Mouse (Mus musculus) left cerebral cortex, adult 2 months (tissue): ENCODE results near the gene Gckr. TPM values are rescaled to one million over a fixed set of nuclear protein-coding genes. Genes with fewer than 3 reads are reported as not detected.
"Not testable (repeated sequence)": the region's sequence is repeated elsewhere in the genome, so short reads cannot be mapped to it uniquely, and the experiment has no call there.

Experiments used
- DNase-seq, 2 experiments: peaks; one replicate each; pipeline ENCODE4 v3.0.0; 2021 to 2022; ENCODE audit warnings: low spot score in 2 of 2, mixed read lengths in 1 of 2; ENCODE audit errors: extremely low spot score in 1 of 2
- H3K27ac ChIP-seq: fragments of 200-600 bp; 2 replicates; pipeline ENCODE4 v1.8.1; 2022
- H3K4me3 ChIP-seq: fragments of 200-600 bp; 2 replicates; pipeline ENCODE4 v1.8.1; 2022
- CTCF ChIP-seq: fragments of 200-600 bp; IDR thresholded peaks from 2 replicates; pipeline ENCODE4 v1.8.1; 2022; ENCODE audit warnings: antibody characterized with exemption, mild to moderate bottlenecking, moderate library complexity
- intact Hi-C: fragments of 180-260 bp; cut with DNase I; formaldehyde crosslinking; loops from one replicate; pipeline ENCODE4 v1.15.1; 2025
- total RNA-seq, 2 experiments: library from RNA; stranded (reverse); gene quantifications; 2 replicates each; pipeline ENCODE4 v1.2.3; 2021

Gene Gckr
- total RNA-seq, 2 experiments from 2014 or later: not detected

- intact Hi-C loops: no loop called here
- Histone ChIP-seq H3K4me3 (no peak overlapping the region), H3K27ac (no peak overlapping the region)
- DNase-seq: no peak
- TF ChIP-seq CTCF: no peak
These were observed 1.2 kb downstream of the Gckr start for GRCm38 (mm10) chr5:31298486-31298885.

DNA sequence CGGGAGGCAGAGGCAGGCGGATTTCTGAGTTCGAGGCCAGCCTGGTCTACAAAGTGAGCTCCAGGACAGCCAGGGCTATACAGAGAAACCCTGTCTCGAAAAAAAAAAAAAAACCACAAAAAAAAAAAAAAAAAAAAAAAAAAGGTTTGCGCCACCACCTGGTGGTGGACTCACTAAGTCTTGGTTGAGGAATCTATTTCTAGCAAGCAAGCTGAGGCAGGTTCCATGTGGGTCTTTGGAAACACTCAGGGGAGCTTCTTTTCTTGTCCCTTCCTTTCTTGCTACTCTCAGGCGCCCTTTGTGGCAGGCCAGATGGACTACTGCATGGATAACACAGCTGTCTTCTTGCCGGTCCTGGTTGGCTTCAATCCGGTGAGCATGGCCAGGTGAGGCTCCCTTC lies 4.6 kb downstream of the Gckr start:
- no peak for TF ChIP-seq CTCF
- Histone ChIP-seq H3K4me3 (no peak overlapping the region), H3K27ac (no peak overlapping the region)
- no peak for DNase-seq
- intact Hi-C loops: no loop called here

DNA sequence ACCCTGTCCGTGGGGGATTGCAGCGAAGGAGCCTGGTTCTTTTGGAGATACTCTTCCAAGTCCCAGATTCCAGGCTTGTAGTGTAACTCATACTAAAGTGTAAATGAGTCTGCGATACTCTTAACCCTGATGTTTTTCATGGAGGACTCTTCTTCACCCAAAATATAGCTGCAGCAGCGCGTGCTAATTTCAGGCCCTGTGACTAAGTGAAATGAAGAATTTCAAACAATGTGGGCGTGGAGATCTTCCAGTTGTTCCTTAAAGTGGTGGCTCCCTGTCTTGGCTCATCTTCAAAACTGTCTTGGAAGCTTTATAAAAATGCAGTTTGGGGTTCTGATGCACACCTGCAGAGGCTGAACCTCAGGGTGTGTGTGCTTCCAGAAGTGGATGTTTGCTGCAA lies 5.8 kb downstream of the Gckr start:
- no peak overlapping the region for H3K4me3 ChIP-seq
- no peak overlapping the region for H3K27ac ChIP-seq
- no peak for DNase-seq
- intact Hi-C loops: no loop called here
- no peak for TF ChIP-seq CTCF

- no peak for TF ChIP-seq CTCF
- H3K27ac ChIP-seq: no peak overlapping the region
- DNase-seq: no peak
- H3K4me3 ChIP-seq: no peak overlapping the region
- intact Hi-C loops: no loop called here
These were observed 15.6 kb downstream of the Gckr start for GRCm38 (mm10) chr5:31312806-31313205.

- no peak for TF ChIP-seq CTCF
- intact Hi-C loops: no loop called here
- no peak for DNase-seq
These were observed 25.5 kb downstream of the Gckr start for GRCm38 (mm10) chr5:31322776-31323175.

DNA sequence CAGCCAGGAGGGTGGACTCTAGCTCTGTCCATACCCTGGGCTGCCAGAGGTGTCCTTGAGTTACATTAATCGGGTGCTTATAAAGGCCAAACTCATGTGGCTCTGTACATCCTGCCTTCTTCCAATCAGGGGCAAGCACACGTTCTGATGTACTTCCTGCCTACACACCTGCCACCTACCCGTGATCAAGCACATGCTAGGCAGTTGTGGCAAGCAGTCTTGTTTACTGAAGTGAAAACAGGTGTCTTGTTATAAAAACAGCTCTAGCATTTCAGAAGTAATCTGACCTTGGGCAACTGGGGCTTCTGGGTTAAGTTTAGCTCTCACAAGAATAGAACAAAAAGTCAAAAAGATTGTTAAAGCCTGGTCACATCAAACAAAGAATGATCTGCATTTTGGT lies 26.8 kb downstream of the Gckr start:
- no peak for TF ChIP-seq CTCF
- no peak overlapping the region for H3K4me3 ChIP-seq
- H3K27ac ChIP-seq: no peak overlapping the region
- DNase-seq: no peak
- intact Hi-C loops: no loop called here

More at GRCm38 (mm10) chr5:31322776-31323175, 25.5 kb downstream of the Gckr start:
- H3K27ac ChIP-seq: no peak overlapping the region
- H3K4me3 ChIP-seq: no peak overlapping the region

- intact Hi-C loops: no loop called here
- peak; percentile 38 for TF ChIP-seq CTCF
- no peak overlapping the region for H3K4me3 ChIP-seq
- DNase-seq: no peak
- no peak overlapping the region for H3K27ac ChIP-seq
These were observed 29.6 kb downstream of the Gckr start for GRCm38 (mm10) chr5:31326850-31327249.

- Histone ChIP-seq H3K4me3 (no peak overlapping the region), H3K27ac (no peak overlapping the region)
- intact Hi-C loops: loop anchor here (1.0 kb wide), 1 partner anchor 106 kb away; no protein-coding TSS in a partner anchor
- peak; percentile 54 to 58 for DNase-seq
- TF ChIP-seq CTCF: peak; percentile 79
These were observed 31.0 kb downstream of the Gckr start for GRCm38 (mm10) chr5:31328255-31328654.

DNA sequence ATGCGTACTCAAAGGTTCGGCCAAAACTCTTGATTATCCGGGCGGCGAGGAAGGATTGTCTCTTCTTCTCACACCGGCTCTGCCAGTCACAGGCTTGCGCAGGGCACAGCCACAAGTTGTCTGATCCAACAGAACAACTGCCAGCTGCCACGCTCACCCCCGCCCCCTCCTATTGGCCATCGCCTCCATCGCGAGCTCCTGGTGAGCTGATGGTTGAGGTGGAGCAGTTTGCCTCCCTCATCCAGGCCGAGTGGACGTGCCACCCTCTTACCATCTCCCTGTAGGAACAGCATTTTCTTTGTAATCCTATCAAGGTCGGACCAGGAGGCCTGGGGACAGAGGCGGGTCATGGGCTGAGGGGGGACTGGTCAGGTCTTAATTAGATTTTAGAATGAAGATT lies 60.3 kb downstream of the Gckr start:
- H3K27ac ChIP-seq, intact Hi-C loops, H3K4me3 ChIP-seq, DNase-seq: not testable (repeated sequence)

DNA sequence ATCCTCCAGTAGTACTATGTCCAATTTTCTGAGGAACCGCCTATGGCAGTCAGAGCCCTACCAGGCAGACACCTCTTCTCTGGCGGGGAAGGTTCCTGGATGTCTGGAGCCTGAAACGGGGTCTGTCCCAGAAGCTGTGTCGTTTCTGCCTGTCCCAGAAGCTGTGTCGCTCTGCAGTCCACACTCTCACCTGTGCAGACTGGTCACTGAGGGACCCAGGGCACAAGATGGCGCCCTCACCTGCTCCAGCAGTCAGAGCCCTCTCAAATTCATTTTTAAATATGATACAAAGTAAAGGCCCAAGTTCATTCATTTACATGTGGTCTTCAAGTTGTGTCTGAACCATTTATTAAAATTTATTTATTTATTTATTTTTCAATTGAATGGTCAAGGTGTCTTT lies 63.7 kb downstream of the Gckr start:
- intact Hi-C loops: no loop called here
- Histone ChIP-seq H3K27ac (no peak overlapping the region), H3K4me3 (no peak overlapping the region)
- DNase-seq: no peak
- no peak for TF ChIP-seq CTCF

Other genes with a start within 250 kb of the Gckr start
- 10 to 100 TPM; 67.1 to 68.9 TPM for gene Atraid, start 249.1 kb upstream of the Gckr start, total RNA-seq
- gene Slc5a6, start 248.5 kb upstream of the Gckr start, total RNA-seq: 10 to 100 TPM; 16.7 to 19.3 TPM
- gene Cad, start 242.7 kb upstream of the Gckr start, total RNA-seq: 10 to 100 TPM; 23.4 to 27.6 TPM
- gene Dnajc5g, start 191.2 kb upstream of the Gckr start, total RNA-seq: not detected
- gene Slc30a3, start 189.2 kb upstream of the Gckr start, total RNA-seq: 100 to 1,000 TPM; 162 to 184 TPM
- 1 to 10 TPM; 2.0 to 2.2 TPM for gene Trim54, start 180.7 kb upstream of the Gckr start, total RNA-seq
- gene Ucn, start 158.6 kb upstream of the Gckr start, total RNA-seq: 1 to 10 TPM; 1.3 to 1.8 TPM
- 10 to 100 TPM; 47.8 to 49.2 TPM for gene Mpv17, start 143.2 kb upstream of the Gckr start, total RNA-seq
- gene Gm29609, start 117.5 kb upstream of the Gckr start, total RNA-seq: 1 to 10 TPM; 3.0 to 3.2 TPM
- 10 to 100 TPM; 56.8 to 61.1 TPM for gene Gtf3c2, start 117.3 kb upstream of the Gckr start, total RNA-seq
- 10 to 100 TPM; 75.1 to 76.6 TPM for gene Snx17, start 104.2 kb upstream of the Gckr start, total RNA-seq
- 10 to 100 TPM; 39.7 to 43.7 TPM for gene Eif2b4, start 104.0 kb upstream of the Gckr start, total RNA-seq
- gene Zfp513, start 95.1 kb upstream of the Gckr start, total RNA-seq: 10 to 100 TPM; 28.0 to 31.4 TPM
- 10 to 100 TPM; 72.6 to 78.5 TPM for gene Ppm1g, start 76.8 kb upstream of the Gckr start, total RNA-seq
- gene Nrbp1, start 56.6 kb upstream of the Gckr start, total RNA-seq: 10 to 100 TPM; 82.3 to 86.0 TPM
- gene Gm9970, start 56.2 kb upstream of the Gckr start, total RNA-seq: not detected
- gene Krtcap3, start 45.8 kb upstream of the Gckr start, total RNA-seq: 1 to 10 TPM; 3.2 to 3.6 TPM
- 100 to 1,000 TPM; 106 to 107 TPM for gene Ift172, start 6.3 kb upstream of the Gckr start, total RNA-seq
- gene Fndc4, start 1.4 kb upstream of the Gckr start, total RNA-seq: 100 to 1,000 TPM; 147 to 157 TPM
- gene Zfp512, start 155.0 kb downstream of the Gckr start, total RNA-seq: 10 to 100 TPM; 50.4 to 53.3 TPM
- gene 4930548H24Rik, start 188.3 kb downstream of the Gckr start, total RNA-seq: under 1 TPM in 1 of 2 experiments, not detected in 1; 0.27 TPM
- 10 to 100 TPM; 29.6 to 29.8 TPM for gene Gpn1, start 197.3 kb downstream of the Gckr start, total RNA-seq
- 10 to 100 TPM; 49.3 TPM for gene Slc4a1ap, start 229.6 kb downstream of the Gckr start, total RNA-seq
- gene Supt7l, start 230.4 kb downstream of the Gckr start, total RNA-seq: 10 to 100 TPM; 16.3 to 18.4 TPM